Mouse (Mus musculus) right cerebral cortex, postnatal 10 days (tissue): ENCODE data around the gene Jak2.
A peak's percentile ranks its signal among the peaks of the same experiment; 100 is the strongest.

Experiments used
- DNase-seq, 2 experiments: peaks; one replicate each; pipeline ENCODE4 v3.0.0; 2021; ENCODE audit warnings: low spot score in 2 of 2

Gene Jak2

DNA sequence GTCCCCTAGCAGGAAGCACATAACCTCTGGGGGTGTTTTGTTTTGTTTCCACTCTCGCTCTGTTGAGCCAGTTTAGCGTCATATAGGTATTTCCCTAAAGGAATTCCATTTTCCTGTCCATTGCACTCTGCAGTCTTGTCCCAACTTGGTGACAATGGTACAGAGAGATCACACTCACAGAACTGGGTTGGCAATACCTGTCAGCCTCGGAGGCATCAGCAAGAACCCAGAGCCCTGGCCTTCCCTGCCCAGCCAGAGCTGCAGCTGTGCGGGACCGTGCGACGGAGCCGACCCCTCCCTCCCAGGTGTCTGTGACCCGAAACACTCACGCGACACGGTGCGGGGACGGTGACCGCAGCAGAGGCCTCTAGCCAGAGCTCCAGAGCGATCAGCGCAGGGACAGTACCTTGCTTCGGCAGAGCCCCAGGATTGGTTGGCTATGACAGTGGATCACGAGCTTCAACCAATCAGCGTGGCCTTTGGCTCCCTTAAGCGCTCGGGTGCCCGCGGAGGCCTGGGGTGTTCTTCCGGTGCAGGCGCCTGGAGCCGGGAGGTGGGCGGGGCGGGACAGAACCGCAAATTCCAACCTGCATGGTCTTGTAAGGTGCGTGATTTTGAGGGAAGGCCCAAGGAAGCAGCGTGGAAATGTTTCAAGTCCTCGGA, 110.0 kb downstream of the Jak2 start:
- DNase-seq: peak; percentile 96 to 97

DNA sequence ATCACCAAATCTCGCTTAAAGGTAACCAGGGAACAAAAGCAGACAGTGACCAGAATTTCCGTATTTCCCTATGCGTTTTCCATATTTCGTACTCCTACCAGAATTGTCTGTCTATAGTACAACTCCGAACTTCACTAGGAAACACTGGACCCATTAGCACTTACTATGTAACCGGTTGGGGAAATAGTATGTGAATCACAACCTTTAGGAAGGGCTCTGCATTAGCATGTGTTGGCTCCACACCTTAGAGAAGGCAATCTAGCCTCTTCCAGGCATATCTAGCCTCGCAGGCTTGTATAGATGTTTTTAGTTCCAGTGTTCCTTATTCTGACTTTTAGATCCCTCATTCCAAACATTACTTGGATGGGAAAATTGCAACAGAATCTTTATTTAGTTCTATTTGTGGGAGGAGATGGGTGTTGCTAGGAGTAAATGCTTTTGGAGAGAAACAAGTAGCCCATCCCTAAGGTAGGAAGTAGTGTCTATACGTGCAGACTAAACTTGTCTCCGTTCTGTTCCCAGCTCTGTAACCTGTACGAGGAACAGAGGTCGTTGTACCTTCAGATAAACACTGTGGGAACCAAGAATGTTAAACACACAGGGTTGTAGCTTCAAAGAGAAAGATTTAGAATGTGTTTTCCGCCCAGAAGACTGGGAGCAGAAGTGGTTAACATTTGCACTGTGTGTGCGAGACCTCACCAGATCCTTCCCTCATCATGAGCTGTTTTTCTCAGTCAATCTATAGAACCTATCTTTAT, 110.7 kb downstream of the Jak2 start:
- DNase-seq: no peak
